Mouse (Mus musculus) spleen, adult 12 weeks (tissue): ENCODE measurements around the gene Tacc2.

Experiments used
- DNase-seq: peaks from one replicate; pipeline ENCODE4 v3.0.0; 2022; ENCODE audit warnings: low spot score

The Tacc2 gene

DNA sequence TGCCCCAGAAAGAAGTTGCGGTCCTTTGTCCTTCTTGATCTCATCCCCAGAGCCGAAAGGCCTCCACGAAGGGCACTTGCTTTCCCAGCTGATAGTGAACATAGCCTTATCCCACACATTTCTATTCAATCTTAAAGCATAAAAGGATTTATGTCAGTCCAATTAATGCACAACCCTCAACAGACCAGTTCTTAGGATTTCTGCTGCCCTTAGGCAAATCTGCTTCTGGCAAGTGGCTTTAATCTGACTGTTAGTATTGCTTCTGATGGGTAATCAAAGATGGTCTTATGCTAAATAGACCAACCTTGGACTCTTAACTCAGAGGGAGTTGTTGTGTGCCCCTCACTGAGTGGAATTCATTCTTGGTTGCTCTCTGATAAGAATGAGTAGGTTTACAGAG lies 40.4 kb downstream of the Tacc2 start:
- no peak for DNase-seq

DNA sequence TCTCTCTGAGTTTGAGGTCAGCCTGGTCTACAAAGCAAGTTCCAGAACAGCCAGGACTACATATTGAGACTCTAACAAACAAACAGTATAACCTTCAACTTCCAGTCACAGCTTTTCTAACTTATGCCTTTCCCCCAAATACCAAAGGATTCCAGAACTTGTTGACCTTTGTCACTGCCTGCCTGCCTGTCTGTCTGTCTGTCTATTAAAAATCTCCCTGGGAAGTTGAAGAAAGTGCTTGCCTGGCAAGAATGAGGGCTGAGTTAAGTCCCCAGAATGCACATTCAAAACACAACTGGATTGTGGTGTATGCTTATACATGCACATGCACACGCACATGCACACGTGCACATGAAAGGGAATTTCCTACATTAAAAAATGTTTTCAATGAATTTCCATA lies 43.8 kb downstream of the Tacc2 start:
- DNase-seq = no peak

DNA sequence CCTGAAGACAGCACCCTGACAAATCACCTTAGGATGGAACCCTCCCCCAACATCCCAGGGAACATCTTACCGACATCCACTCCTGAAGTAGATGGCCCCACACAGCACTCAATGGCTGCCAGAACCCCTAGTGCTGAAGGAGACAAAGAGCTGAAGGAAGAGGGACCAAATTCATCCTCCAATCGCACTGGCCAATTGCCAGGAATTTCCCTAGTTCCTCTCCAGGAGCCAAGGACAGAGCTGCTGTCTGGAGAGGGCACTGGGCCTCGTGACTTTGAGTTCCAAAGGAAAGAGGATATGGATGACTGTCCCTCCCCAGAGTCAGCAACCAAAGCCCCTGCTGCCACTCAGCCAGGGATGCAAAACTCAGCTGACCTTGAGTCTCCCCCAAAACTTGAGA lies 44.7 kb downstream of the Tacc2 start:
- no peak for DNase-seq

DNA sequence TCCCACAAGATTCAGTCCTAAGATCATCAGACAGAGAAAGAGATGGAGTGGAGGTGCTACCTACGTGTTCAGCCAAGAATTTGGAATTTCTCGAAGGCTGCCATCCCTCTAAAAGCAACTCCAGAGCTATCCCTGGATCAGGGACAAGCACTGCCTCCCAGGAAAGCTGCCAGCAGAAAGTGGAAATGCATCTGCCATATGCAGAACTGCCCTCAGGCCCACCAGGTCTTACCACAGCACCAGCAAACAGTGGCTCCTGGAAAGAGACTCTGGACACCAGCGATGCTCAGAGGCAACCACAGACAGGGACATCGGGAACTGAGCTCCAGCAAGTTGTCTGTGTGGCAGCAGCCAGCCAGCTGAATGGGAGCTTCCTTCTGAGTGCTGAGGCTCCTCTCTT lies 45.1 kb downstream of the Tacc2 start:
- no peak for DNase-seq

DNA sequence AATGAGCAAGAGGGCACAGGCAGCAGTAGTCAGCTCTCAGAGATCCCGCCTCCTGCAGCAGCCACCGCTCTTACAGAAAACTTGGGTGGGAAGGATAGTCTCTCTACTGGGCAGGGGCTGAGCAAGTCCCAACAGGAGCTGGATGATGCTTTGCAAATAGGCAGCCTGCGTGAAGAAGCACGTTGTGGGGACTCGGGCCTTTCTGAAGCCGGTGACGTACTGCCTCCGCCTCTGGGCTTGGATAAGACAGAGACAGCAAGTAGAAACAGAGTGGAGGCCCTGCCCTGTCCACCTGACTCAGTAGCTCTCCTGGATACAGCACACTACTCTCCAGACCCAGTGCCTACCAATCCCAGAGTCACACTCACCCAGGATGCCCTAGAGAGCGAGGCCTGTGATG lies 47.1 kb downstream of the Tacc2 start:
- no peak for DNase-seq

GRCm38 (mm10) chr7:130625361-130625760 lies 48.1 kb downstream of the Tacc2 start:
- no peak for DNase-seq

- no peak for DNase-seq
Observed at GRCm38 (mm10) chr7:130628601-130629000, 51.4 kb downstream of the Tacc2 start.

DNA sequence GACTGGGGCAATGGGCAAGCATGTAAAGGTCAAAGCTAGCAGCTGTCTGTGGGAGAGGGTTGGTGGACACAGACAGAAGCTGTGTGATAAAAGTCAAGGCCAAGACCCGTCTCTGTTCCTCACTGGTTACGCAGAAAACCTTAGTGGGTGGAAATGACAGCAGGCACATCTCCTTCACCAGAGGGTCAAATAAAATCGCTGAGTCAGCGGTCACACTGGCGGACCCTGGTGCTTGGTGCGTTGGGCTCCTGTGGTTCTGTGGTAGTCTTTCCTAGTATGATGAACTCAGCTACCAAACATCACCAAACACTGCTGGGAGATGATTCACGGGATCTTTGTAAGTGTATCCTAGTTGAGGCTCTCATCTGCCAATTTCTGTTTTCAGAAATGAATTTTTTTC lies 52.8 kb downstream of the Tacc2 start:
- DNase-seq = no peak

- DNase-seq = no peak
Observed at GRCm38 (mm10) chr7:130630956-130631355, 53.7 kb downstream of the Tacc2 start.

GRCm38 (mm10) chr7:130631553-130632378 lies 54.5 kb downstream of the Tacc2 start:
- DNase-seq = peak; percentile 4

- no peak for DNase-seq
Observed at GRCm38 (mm10) chr7:130632379-130632732, 55.1 kb downstream of the Tacc2 start.

GRCm38 (mm10) chr7:130634259-130634871 lies 57.1 kb downstream of the Tacc2 start:
- no peak for DNase-seq

GRCm38 (mm10) chr7:130635212-130635611 lies 58.0 kb downstream of the Tacc2 start:
- DNase-seq = no peak

DNA sequence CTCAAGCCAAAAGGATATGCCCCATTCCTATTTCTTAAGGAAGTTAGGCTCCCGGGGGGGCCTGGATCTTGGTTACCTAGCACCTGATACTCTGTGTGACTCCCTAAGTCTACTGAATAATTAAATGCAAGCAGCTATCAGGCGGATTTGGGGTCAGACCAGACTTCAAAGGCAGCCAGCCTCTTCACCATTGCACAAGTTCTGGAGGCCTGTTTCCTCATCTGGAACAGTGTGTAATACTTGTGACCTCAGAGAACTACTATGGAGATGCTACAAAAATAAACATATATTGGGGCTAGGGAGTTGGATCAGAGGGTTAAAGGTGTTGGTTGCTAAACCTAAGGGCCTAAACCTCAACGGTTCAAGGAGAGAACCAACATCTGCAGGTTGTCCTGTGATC lies 59.0 kb downstream of the Tacc2 start:
- DNase-seq = no peak

- DNase-seq = no peak
Observed at GRCm38 (mm10) chr7:130636902-130637301, 59.7 kb downstream of the Tacc2 start.

DNA sequence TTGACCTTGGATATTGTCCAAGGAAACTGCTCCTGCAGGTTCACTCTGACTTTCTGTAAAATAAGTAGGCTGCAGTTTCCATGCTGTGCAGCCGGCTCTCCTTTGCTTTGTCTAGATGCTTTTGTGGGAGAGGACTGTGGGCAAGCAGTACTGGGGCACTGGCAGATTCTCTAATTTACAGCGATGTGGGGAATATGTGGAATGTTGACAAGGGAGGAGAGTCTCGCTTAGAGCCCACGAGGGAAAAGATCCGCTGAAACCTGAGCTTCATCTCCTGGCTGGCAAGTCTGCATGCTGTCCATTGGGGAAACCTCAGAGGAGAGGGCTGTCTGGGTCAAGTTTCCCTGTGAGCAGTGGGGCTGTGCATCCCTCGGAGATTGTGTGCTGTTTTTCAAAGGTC lies 60.6 kb downstream of the Tacc2 start:
- no peak for DNase-seq

DNA sequence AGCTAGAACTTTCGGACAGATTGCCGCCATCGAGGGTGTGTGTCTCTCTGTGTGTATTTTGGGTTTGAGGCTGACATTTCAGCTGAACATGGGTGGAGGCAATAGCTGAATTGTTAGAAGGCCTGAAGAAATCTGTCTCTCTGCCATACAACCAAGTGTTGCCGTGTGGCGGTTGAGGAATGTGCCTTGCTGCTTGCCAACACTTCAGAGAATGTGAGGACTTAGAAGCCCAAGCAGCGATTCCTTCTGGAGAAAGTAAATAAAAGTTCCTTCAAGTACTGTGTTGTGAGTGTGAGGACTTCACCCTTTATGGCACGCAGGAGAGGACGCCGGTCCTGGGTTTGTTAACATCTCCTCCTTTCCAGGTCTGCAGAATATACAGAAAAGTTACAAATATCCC lies 63.4 kb downstream of the Tacc2 start:
- DNase-seq = no peak

- DNase-seq = no peak
Observed at GRCm38 (mm10) chr7:130645332-130645993, 68.2 kb downstream of the Tacc2 start.

DNA sequence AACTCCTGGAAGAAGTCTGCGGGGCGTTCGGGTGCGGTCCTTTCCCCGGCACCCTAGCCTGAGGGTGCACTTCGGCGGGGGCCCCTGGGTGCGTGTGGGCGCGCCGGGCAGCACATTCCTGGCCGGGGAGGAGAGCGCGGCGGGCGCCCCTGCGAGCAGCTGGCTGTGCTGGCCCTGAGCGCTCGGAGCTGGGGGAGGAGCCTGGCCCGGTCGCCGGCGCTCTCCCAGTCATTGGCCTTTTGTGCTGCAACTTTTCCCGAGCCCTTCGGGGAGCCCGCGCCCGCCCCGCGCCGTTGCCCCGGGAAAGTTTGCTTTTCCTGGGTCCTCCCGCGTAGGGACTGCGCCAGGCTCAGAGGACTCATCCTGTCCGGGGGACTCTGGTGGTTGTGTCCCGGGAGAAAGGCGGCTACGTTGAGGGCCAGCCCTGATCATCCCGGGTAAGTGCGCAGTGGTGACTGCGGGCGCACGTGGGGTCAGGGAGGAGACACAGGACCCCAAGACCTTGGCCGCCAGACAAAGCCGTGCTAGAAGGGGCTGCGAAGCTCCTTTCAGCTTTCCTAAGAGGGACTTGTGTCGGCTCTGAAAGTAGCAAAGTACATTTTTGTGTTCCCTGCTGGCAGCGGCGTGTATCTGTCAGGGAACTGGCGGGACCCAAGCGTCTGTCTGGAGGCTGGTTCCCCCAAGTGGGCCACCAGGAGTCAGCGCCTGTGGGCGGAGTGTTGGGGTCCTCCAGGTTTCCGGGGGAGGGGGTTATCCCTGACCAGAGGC lies 68.9 kb downstream of the Tacc2 start:
- peak; percentile 4 for DNase-seq

DNA sequence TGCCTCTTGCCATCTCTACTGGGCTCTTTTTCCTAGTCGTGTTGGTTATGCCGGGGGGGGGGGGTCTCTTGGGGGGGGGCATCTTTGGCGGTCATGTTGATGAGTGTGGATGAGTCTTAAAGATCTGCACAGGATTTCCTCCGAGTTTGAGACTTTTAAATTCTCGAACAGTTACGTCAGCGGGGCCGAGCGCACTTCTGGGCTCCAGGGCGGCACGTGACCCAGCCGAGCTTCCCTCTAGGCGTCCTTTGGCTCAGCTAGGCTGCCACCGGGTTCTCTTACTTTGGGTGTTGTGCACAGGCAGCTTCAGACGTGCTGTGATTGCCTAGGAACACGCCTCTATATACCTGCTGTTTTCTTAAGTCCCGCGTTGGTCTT lies 69.5 kb downstream of the Tacc2 start:
- peak; percentile 5 for DNase-seq

GRCm38 (mm10) chr7:130648061-130648460 lies 70.8 kb downstream of the Tacc2 start:
- no peak for DNase-seq

- no peak for DNase-seq
Observed at GRCm38 (mm10) chr7:130649257-130649656, 72.0 kb downstream of the Tacc2 start.

GRCm38 (mm10) chr7:130650621-130651020 lies 73.4 kb downstream of the Tacc2 start:
- DNase-seq = no peak
